Mouse (Mus musculus) cerebral cortex, adult 2 months (tissue): Measurements from ENCODE around the gene Nupl1.

Source experiments
- WGBS: fragments of 180-500 bp; shearing (Covaris S2); methylation state at CpG from one replicate; pipeline ENCODE4 v1.1.7; 2018; 5-methylcytosine and 5-hydroxymethylcytosine counted together

Gene Nupl1

GRCm38 (mm10) chr14:60148893-60149292 is 102.3 kb downstream of the Nupl1 start:
- WGBS: 71% methylated on average over 3 of the region's 3 CpGs

DNA sequence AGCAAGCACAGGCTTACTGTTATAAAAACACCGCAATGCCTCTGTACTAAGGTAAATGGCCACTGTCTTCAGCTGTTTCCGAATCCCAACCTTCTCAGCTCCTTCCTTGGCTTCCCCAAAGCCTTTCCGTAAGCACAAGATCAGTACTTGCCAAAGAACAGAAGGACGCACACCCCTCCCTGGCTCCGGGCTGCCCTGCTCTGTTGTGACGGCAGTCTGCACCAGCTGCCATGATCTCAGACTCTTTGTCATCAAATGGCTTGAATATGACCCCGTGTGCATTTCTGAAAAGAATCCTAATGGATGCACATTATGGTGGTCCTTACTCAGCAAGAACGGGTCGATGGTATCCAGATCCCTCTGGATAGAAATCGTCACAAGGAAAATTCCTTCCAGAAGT is 108.0 kb downstream of the Nupl1 start:
- WGBS: 79% methylated on average over 10 of the region's 10 CpGs

GRCm38 (mm10) chr14:60138339-60138738 is 112.9 kb downstream of the Nupl1 start:
- WGBS: 98% methylated on average over 4 of the region's 4 CpGs

DNA sequence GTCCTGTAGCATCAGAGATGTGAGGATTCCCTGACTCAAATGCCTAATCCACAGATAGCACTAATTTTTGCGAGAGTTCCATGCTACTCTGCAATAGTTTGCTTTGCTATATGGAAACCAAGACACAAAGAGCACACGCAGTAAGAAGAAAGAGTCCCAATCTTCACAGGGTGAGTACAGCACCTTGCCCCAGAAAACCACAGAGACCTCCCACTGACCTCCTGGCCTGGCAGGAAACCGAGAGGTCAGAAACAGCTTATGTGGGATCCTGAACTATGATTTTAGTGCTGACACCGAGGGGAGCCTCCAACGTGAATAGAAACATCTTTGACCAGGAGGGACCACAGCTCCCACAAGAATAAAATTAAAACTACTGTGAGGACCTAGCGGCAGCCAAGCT is 113.4 kb downstream of the Nupl1 start:
- 82% methylated on average over 6 of the region's 6 CpGs for WGBS

- 90% methylated on average over 4 of the region's 4 CpGs for WGBS
Measured at GRCm38 (mm10) chr14:60135801-60136200, 115.4 kb downstream of the Nupl1 start.

GRCm38 (mm10) chr14:60134720-60135119 is 116.5 kb downstream of the Nupl1 start:
- 86% methylated on average over 9 of the region's 9 CpGs for WGBS
